Mouse (Mus musculus): ENCODE data around the gene Coa3.
"Not testable (repeated sequence)": the region's sequence is repeated elsewhere in the genome, so short reads cannot be mapped to it uniquely, and the experiment has no call there.

The Coa3 gene

DNA sequence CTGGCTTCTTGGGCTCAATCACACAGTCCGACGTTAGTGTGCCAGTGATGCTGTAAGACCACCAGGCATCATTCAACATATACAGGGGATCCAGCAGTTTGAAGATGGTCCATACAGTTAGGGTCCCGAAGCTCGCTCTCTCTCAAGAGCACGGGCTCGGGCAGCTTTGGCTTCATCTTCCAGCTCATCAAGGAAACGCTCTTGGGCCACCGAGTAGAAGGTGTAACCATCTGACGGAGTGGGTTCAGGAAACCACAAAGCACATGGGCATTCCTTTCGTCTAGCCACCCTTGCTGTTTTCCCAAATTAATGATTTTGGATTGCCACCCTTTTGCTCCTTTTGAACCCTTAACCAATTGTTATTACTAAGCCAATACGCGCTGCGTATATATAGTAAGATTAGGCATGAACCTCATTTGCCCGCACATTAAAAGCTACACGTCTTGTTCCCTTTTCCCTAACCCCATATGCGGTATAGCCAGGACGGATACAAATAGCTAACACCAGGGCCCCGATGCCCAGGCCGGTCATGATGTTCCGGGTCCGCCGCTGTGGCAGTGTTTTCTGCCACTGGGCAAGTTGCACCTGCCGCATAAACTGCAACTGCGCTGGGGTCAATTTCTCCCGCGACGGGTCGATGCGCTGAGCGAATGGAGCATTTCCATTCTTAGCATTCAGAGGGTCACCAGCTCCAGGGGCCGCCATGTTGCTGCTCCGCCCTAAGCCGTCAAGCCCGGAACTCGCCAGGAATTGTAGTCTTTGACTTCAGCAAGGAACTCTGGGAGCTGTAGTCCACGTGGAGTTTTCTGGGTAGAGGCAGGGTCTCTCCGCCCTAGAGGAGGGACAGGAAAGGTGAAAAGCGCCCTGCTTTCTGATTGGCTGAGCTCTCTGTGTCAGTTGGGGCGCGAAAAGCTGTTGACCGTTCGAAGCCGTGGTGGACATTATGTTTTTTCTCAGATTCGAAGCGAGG lies at the start of gene Coa3, which contains the start of gene Cntd1:
Gene Coa3, minus strand, starts transcription at position 892 of the 970 bp plus-strand sequence.
Gene Cntd1, plus strand, starts transcription at position 790 of the 970 bp plus-strand sequence.
- DNase-seq (ENCODE audit: low read depth, low spot score), result peak; percentile 92

DNA sequence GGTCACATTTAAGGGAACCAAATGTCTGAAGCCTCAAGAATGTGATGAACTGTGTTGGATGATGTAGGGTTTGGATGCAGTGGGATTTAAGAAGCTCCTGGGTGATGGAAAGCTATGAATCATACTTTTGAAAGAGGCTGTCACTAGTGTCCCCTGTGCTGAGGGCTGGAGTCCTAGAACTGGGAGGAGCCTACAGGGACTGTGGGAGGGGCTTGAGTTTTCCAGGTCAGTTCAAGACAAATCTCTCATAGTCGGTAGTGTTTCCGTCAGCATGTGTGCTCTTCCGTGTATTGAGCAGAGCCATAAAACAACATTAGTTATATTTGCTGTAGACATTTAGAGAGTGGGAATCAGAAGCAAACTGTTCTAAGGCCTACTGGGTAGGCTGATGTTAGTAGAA lies 48.4 kb upstream of the Coa3 start:
- no peak for DNase-seq (ENCODE audit: low read depth, low spot score)

DNA sequence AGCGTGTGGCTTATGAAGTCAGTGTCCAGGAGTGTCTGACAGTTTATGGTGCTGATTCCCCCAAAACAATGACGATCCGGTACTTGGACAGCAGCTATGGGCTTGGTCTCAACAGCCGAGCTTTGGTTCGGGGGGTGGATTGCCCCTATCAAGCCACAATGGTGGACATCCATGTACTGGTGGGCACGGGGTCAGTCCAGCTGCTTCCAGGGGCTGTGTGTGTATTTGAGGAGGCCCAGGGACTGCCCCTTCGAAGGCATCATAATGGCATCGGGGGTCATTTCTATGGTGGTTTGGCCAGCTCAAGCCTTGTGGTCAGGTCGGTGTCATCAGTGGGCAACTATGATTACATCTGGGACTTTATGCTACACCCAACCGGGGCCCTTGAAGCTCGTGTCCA lies 47.2 kb upstream of the Coa3 start:
- no peak for DNase-seq (ENCODE audit: low read depth, low spot score)

DNA sequence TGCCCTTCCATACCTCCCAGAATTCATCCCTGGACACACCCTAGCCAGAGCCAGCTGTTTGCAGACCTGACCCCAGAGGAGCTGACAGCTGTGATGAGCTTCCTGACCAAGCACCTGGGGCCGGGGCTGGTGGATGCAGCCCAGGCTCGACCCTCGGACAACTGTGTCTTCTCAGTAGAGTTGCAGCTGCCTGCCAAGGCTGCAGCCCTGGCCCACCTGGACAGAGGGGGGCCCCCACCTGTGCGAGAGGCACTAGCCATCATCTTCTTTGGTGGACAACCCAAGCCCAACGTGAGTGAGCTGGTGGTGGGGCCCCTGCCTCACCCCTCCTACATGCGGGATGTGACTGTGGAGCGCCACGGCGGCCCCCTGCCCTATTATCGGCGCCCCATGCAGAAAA lies 46.3 kb upstream of the Coa3 start:
- not testable (repeated sequence) for DNase-seq (ENCODE audit: low read depth, low spot score)

DNA sequence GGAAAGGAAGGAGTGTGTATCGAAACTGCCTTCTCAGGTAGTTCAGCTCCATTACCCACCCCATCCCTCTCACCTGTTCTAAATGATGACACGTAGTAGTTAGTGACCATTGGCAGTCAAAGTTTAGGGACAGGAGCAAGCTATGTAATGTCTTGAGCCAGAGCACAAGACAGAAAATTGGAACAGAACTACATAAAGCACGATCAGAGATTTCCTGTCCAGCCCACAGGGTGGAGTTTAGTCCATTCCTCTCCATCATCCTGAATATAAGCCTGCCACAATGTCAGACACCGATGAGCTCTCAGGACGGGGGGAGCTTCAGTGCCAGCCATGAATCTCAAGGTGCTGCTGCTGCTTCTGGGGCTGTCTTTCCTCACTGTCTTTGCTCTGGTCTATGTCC lies 45.8 kb upstream of the Coa3 start, which contains the start of gene Aoc2:
Gene Aoc2, plus strand, starts transcription at position 301 of the 400 bp plus-strand sequence.
- DNase-seq (ENCODE audit: low read depth, low spot score), result no peak

DNA sequence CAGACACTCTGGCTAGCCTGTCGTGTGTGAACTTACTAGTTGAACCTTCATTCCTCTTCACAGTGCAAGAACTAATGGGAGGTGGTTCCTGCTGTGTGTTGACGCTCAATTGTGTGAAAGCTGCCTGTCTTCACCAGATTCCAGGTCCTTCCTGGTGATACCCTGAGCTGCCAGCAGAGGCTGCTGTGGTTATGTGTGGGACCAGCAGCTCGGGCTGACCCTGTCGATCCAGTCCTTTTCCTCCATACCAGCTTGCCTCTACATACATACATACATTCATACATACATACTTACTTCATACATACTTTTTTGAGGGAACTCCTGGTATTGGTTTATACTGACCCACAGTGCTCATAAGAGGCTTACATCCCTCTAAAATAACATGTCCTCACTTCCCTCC lies 44.7 kb upstream of the Coa3 start:
- DNase-seq (ENCODE audit: low read depth, low spot score), result peak; percentile 39

DNA sequence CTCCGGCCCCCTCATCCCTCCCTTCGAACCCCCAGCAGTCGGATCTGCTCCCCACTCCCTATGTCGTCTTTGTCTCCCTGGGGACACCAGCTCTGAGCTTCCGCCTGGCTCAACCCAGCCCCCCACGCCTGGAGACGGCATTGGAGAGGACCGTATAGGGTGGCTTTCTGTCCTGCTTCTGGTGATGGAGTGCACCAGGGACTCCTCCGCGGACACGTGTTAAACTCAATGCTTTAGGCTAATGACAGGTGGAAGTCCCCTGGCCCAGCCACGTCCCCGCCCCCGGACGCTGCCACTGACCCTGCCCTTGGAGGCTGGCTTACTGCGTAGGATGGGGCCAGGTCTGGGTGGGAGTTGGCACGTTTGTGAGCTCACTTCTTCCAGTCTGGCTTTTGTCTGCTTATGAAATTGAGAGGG lies 37.6 kb upstream of the Coa3 start:
- no peak for DNase-seq (ENCODE audit: low read depth, low spot score)

DNA sequence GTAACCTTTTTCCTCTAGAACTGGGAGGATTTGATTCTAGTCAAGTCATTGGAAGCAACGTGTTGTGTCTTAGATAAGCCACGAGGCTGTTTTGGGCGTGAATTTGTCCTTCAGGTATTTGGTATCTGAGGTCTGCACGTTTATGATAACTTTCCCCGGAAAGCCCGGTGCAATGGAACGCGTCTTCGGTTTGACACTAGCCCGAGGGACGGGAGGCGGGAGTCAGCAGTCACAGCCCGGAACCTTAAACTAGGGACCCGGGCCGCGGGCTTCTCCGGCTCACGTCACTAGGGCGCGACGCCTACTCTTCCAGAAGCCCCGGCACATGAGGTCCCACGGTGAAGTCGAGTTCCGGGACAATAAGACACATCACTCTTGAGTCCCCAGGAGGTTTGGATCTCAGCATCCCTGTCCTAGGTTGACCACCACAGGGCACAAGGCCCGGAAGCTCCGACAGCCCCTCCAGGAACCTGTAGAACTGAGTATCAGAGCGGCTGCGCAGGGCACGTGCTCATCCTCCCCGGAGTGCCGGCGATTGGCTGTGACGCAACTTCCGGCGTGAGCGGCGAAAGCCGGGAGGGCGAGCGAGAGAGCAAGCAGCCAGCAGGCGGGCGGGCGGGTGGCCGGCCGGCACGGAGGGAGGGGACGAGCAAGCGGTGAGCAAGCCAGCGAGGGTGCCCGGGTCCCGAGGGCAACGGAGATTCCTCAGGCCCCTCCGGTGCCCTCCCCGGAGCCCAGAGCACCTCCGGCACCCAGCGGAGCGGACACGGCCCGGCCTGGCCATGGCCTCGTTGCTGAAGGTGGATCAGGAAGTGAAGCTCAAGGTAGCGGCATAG lies 37.0 kb upstream of the Coa3 start, which contains the start of gene Psme3:
Gene Psme3, plus strand, starts transcription at position 549 of the 836 bp plus-strand sequence.
- DNase-seq (ENCODE audit: low read depth, low spot score), result peak; percentile 98

DNA sequence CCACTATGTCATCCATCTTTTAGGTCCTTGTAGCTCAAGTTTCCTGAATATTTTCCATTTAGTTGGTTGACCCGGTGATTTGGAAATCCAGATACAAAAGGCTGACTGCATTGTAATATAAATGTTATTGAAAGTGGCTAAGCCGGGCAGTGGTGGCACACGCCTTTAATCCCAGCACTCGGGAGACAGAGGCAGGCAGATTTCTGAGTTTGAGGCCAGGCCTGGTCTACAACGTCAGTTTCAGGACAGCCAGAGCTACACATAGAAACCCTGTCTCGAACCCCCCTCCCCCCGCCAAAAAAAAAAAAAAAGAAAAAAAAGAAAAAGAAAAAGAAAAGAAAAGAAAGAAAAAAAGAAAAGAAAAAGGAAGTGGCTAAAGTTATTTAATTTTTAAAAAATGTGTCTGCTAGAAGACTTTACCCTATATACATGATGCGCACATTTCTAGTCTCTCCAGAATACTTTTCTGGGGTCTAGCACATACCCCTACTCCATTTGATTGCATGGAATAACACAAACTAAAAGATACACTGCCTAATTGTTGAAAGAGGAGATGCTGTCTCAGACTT lies 36.3 kb upstream of the Coa3 start:
- DNase-seq (ENCODE audit: low read depth, low spot score), result peak; percentile 40

DNA sequence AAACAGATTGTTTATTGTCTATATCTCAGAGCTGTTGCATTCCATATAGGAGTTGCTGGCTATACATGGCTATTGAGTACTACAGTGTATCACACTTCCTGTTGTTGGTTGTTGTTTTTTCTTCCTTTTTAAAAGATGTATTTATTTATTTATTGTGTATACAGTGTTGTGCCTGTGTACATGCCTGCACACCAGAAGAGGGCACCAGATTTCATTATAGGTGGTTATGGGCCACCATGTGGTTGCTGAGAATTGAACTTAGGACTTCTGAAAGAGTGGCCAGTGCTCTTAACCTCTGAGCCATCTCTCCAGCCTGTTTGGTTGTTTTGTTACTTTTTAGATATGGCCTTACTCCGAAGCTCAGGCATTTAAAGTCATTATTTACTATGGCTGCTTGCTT lies 35.7 kb upstream of the Coa3 start:
- no peak for DNase-seq (ENCODE audit: low read depth, low spot score)

DNA sequence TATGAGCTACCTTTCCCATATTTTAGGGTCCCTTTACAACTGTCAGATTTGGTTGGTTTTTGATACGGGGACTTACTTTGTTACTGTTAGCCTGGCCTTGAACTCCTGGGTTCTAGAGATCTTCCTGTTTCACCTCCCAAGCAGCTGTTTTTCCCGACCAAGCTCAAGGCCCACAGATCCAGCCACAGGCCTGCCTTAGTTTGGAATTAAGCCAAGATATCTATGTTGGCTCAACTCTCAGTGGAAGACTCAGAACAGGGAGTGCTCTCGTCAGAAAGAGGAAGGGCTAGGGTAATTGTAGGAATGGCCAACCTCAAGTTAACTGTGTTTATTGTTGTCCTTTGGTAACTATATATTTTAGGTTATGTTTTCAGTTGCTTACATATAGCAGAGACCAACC lies 33.2 kb upstream of the Coa3 start:
- DNase-seq (ENCODE audit: low read depth, low spot score), result no peak

DNA sequence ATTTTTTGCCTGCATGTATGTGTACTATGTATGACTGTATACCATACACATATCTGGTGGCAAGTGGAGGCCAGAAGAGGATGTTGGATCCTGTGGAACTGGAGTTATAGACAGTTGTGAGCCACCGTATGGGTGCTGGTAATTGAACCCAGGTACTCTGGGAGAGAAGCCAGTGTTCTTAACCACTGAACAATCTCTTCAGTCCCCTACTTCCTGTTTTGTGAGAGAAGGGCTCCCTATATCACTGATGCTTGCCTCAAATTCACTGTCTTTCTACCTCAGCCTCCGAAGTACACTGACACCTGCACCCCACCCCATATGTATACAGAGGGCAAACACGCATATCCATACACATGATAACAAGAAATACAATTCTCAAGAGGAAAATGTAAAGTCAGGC lies 32.2 kb upstream of the Coa3 start:
- no peak for DNase-seq (ENCODE audit: low read depth, low spot score)

DNA sequence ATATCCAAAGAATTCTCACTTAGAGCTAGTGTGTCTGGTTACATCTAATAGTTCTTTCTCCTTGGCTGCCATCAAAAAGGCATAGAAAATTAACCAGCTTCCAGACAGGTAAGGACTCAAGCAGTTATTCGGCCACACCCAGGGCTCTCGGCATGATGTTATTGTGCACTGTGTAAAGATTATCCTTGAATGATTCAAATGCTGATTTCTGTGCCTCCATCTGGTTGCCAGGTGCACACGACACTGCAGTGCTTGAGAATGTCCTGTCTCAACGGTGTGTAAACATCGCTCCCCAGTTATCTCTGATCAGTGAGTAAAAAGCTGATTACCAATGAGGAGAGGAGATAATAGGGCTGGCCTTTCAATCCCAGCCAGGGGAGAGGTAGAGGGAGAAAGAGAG lies 28.8 kb upstream of the Coa3 start:
- DNase-seq (ENCODE audit: low read depth, low spot score), result no peak

DNA sequence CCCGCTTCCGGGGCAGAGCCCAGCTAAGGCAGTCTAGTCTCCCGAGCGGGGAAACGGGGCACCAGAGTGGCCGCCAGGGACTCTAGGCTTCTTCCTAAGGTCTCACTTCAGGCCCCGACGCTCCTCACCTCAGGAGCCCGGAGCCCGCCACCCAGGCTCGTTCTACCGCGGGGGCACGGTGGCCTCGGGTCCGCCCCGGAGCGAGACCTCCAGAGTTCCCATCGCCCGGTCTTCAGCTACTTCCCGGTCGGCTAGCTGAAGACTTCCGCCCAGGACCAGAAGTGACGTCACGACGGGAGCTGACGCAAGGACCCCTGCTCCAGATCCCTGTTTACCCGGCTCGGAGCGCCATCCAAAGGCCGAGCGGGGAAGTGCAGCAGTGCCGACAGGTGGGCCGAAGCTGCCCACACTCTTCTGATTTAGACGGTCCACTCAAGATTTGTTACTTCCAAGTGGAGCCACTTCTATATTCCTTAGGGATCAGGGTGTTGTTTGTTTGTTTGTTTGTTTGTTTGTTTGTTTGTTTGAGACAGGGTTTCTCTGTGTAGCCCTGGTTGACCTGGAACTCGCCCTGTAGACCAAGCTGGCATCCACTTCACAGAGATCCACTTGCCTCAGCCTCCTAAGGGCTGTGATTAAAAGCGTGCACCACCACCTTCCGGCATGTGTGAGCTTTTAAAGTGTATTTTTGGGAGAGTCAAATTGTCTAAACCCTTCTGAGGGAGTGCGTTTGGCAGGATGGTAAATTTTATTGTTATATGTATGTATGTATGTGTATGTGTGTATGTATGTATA lies 23.3 kb upstream of the Coa3 start, which contains the start of gene Becn1:
Gene Becn1, minus strand, starts transcription at position 283 of the 795 bp plus-strand sequence.
- DNase-seq (ENCODE audit: low read depth, low spot score), result peak; percentile 96

DNA sequence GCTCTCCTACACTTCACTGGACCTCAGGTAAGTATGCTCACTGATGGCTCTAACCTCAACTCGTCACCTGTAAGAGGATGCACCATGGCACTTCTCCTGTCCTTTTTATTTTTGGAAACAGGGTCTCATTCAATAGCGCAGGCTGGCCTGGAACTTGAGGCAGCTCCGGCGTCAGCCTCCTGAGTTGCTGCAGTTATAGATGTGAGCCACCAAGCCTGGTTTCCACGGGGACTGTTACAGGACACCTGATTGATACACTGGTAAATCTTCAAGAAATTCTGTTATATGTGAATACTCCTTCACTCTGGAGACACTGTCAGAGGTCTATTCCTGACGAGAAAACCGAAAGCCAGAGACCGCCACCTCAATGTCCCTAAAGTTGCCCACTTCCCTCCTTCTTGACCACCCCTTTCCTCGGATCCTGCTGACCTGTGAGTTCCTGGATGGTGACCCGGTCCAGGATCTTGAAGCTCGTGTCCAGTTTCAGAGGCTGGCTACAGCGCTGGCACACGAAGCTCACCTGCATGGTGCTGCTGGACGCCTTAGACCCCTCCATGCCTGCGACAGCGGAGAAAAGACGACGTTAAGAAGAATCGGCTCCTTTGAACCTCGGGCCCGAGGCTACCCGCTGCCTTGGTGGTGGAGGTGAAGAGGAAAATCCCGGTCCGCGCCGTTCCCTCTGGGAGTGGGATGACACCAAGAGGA lies 22.5 kb upstream of the Coa3 start:
- no peak for DNase-seq (ENCODE audit: low read depth, low spot score)

DNA sequence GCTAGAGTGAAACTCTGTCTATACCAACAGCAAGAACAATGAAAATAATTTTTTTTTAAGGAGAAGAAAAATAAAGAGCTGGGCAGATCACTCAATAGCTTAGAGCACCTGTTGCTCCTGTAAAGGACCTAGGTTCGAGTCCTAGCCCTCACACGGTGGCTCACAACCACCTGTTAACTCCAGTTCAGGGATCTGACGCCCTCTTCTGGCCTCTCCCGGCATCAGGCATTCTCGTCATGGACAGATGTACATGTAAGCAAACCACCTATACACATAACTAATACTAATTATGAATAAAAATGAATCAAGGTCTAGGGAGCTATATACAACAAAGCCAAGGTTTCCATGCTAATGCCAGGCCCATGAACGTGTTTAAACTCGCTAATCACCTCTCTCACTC lies 22.0 kb upstream of the Coa3 start:
- peak; percentile 48 for DNase-seq (ENCODE audit: low read depth, low spot score)

DNA sequence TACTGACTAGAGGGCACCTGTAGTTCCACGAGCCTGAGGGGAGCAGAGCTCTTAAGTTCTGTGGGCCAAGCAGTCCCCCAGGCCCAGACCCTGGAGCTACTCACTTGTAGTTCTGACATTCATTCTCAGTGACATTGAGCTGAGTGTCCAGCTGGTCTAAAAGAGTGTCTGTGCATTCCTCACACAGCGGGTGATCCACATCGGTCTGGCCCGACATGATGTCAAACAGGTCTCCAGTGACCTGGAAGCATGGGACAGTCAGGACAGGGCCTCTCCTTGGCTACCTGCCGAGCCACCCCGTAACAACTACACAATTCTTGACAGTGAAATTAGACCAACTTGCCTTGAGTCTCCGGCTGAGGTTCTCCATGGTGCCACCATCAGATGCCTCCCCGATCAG lies 16.3 kb upstream of the Coa3 start:
- no peak for DNase-seq (ENCODE audit: low read depth, low spot score)

DNA sequence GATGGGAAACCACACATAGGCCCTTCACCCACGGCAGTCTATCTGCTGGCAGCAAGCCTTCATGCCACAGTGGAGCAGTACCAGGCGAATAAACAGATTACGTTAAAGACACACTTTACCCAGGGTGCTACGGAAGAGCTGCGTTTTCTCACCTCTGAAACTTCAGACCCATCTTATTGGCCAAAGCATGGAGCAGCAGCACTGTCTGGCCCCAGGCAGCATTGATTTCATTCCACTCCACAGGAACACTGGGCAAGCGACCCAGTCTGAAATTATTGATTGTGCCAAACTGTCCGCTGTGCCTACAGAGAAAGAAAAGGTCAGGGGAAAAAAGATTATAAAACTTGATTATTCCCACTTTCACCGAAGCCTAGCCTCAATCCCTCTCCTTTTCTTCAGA lies 12.3 kb upstream of the Coa3 start:
- DNase-seq (ENCODE audit: low read depth, low spot score), result no peak

DNA sequence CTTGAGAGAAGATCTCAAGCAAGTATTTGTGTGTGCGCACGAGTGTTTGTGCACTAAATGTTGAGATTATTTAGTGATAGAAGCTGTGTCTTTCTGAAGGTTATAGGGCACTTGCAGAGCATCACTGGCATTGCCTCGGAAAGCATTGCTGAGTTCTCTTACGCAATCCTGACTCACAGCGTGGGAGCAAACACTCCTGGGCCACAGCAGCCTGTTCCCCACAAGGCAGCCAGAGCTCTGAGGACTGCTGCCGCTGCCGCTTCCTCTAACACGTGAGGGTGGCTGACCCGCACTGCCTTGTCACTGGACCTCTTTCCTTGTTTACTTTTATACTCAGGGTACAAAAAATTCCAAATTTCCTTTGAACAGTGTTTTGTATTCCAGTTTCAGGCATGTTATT lies 8.4 kb upstream of the Coa3 start:
- no peak for DNase-seq (ENCODE audit: low read depth, low spot score)

DNA sequence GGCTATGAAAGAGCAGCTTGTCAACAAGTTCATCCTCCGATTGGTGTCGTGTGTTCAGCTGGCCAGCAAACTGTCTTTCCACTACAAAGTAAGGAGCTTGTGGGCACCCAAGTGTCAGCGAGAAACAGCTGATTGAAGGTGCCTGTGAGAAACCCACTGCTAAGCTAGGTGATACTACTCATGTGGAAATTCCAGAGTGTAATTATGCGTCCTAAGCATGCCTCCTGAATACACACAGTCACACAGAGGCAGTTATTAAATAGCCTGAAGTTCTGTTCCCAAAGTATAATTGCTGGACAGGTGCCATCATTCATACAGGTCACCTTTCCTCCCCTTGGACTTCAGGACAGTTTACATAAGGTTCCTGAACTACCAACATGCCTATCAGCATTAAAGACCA lies 4.9 kb upstream of the Coa3 start:
- no peak for DNase-seq (ENCODE audit: low read depth, low spot score)

Measured in A20 (cell line).